Mouse (Mus musculus) spleen, adult 2 months (tissue): Measurements from ENCODE around the gene Ephb1.

Experiments
- CTCF ChIP-seq: fragments of 200-500 bp; IDR thresholded peaks from 2 replicates; pipeline ENCODE4 v1.5.1; 2011; ENCODE audit warnings: mild to moderate bottlenecking, inconsistent platforms; ENCODE audit not compliant: insufficient read depth, insufficient read length, insufficient replicate concordance; ENCODE audit errors: extremely low read depth
- POLR2A ChIP-seq: fragments of 200-500 bp; IDR thresholded peaks from 2 replicates; pipeline ENCODE4 v1.6.1; 2011; ENCODE audit warnings: low read depth, low read length, inconsistent platforms

- TF ChIP-seq CTCF (no peak), POLR2A (no peak)
Observed at GRCm38 (mm10) chr9:102274016-102274415, 80.5 kb downstream of the Ephb1 start.
